Mouse (Mus musculus): ENCODE results near the gene Tnnc2. TPM values are rescaled to one million over a fixed set of nuclear protein-coding genes. Genes with fewer than 3 reads are reported as not detected.
A peak's percentile ranks its signal among the peaks of the same experiment; 100 is the strongest.
"Not testable (repeated sequence)": the region's sequence is repeated elsewhere in the genome, so short reads cannot be mapped to it uniquely, and the experiment has no call there.

Gene Tnnc2
- polyA plus RNA-seq, 1 experiment from 2014 or later, result 8.4 TPM

DNA sequence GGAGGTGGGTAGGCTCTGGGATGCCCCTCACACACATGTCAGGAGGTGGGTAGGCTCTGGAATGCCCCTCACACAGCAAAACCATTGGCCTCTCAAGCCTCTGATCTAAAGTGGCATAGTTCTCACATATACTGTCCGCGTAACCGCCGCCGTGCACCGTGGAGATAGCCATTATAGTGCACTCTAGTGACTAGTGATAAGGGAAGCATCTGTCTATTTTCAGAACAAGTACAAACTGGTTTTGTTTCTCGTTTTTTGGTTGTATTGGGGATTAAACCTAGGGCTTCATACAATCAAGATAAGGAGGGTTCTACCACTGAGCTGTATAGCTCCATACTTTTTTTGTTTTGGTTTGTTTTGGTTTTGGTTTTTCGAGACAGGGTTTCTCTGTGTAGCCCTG, 36.1 kb upstream of the Tnnc2 start:
- Histone ChIP-seq H3K9ac (peak overlapping the region; percentile 11; the same call in 1 of the 2 replicates), H3K9me3 (replicated peaks) (no peaks in the 10 kb centered on the region), H3K36me3 (peaks cover 21% of the 10 kb centered on the region), H3K4me3 (replicated peaks) (no peak overlapping the region), H3K4me1 (replicated peaks) (peaks cover 35% of the 10 kb centered on the region), H3K27me3 (no peaks in the 10 kb centered on the region), H3K27ac (peak overlapping the region; percentile 69), H3K4me2 (peak overlapping the region; percentile 31)
- ATAC-seq (ENCODE audit: low read depth) (peak; percentile 79), DNase-seq (peak; percentile 50)
- WGBS (ENCODE audit: insufficient replicate concordance), result 55% methylated on average over 8 of the region's 8 CpGs

DNA sequence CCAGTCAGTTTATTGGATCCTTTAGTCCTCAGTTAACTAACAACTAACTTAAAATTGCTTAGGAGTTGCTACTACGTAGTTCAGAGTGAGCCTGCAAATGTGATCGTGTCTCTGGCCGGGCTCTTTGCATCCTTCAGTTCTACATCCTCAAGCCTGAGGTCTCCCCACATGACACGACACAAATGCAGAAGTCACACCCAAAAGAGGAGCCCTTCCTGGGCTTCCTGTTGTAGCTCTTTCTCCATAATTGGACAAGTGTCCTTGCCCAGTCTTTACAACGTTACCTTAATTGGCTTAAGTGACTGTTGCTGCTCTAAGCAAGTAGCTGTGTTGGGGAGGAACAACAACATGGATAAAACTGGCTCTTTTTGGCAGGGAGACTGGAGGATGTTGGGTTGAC, 35.6 kb upstream of the Tnnc2 start:
- 61% methylated on average over 5 of the region's 5 CpGs for WGBS (ENCODE audit: insufficient replicate concordance)
- H3K27ac ChIP-seq, result peak overlapping the region; percentile 69
- H3K9me3 ChIP-seq (replicated peaks), result no peaks in the 10 kb centered on the region
- H3K4me1 ChIP-seq (replicated peaks), result peaks cover 35% of the 10 kb centered on the region
- H3K4me3 ChIP-seq (replicated peaks), result no peak overlapping the region
- ATAC-seq (ENCODE audit: low read depth) (peak; percentile 52), DNase-seq (no peak)
- peaks cover 16% of the 10 kb centered on the region for H3K36me3 ChIP-seq
- H3K27me3 ChIP-seq, result no peaks in the 10 kb centered on the region
- peak overlapping the region; percentile 31 for H3K4me2 ChIP-seq
- H3K9ac ChIP-seq, result peak overlapping the region; percentile 11; the same call in 1 of the 2 replicates

DNA sequence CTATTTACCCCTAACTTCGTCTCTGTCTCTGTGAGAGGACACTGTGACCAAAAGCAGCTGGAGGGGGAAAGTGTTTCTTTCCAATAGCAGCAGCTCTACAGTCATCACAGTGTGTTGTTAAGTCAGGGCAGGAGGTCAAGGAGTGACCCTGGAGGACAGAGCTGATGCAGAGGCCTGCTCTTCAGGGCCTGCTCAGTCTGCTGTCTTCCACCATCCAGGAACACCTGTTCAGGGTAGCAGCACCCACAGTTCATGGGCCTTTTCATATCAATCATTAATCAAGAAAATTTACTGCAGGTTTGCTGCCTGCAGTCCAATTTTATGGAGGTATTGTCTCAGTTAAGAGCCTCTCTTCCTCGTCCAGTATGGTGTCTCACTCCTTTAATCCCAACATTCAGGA, 33.8 kb upstream of the Tnnc2 start:
- no peak for DNase-seq
- no peak for ATAC-seq (ENCODE audit: low read depth)
- no peak overlapping the region for H3K4me3 ChIP-seq (replicated peaks)

DNA sequence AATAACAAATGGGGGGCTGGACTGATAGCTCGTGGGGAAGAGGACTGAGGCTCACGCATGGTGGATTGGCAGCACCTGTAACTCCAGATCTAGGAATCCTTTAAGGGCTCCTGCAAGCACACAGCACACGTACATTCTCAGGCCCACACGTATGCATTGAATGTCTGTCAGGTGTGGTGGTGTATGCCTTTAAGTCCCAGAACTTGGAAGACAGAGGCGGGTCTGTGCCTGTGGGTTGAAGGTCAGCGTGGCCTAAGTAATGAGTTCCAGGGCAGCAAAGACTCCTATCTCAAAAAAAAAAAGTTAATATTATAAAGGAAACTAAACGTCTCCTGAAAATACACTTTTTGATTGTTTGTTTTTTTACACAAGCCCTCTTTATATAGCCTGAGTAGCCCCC, 26.8 kb upstream of the Tnnc2 start:
- peak overlapping the region; percentile 86; the same call in 1 of the 2 replicates for H3K4me3 ChIP-seq (replicated peaks)
- peak overlapping the region; percentile 90; the same call in 1 of the 2 replicates for H3K9ac ChIP-seq
- ATAC-seq (ENCODE audit: low read depth) (no peak), DNase-seq (no peak)
- peaks cover 35% of the 10 kb centered on the region for H3K4me1 ChIP-seq (replicated peaks)
- peak overlapping the region; percentile 92 for H3K4me2 ChIP-seq
- peaks cover 26% of the 10 kb centered on the region for H3K36me3 ChIP-seq
- peak overlapping the region; percentile 16; the same call in 1 of the 2 replicates for H3K27ac ChIP-seq
- H3K27me3 ChIP-seq, result no peaks in the 10 kb centered on the region
- H3K9me3 ChIP-seq (replicated peaks), result no peaks in the 10 kb centered on the region
- WGBS (ENCODE audit: insufficient replicate concordance), result 70% methylated on average over 7 of the region's 7 CpGs

More for the DNA sequence above, 33.8 kb upstream of the Tnnc2 start:
- 67% methylated on average over 2 of the region's 2 CpGs for WGBS (ENCODE audit: insufficient replicate concordance)
- Histone ChIP-seq H3K4me2 (no peak overlapping the region), H3K4me1 (replicated peaks) (peaks cover 35% of the 10 kb centered on the region), H3K9me3 (replicated peaks) (no peaks in the 10 kb centered on the region), H3K27me3 (no peaks in the 10 kb centered on the region), H3K36me3 (peaks cover 22% of the 10 kb centered on the region), H3K9ac (no peak overlapping the region), H3K27ac (no peak overlapping the region)

DNA sequence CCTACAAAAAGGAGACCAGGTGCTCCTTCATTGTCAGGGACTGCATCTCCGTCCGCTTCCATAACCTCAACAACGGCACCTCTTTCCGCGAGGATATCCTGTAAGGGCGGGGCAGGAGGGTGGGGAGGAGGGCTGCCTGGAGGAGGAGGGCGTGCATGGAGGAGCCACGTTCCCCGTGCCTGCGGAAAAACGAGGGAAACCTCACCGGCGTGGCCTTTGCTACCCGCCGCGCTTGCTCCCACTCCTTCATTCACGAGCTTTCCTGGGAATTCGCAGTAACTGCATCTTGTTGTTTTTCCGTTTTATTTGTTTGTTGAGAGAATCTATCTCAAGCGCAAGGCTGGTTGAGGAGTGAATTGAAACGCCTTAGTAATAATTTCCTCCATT, 25.6 kb upstream of the Tnnc2 start:
- under 1% methylated on average over 21 of the region's 21 CpGs for WGBS (ENCODE audit: insufficient replicate concordance)
- DNase-seq (no peak), ATAC-seq (ENCODE audit: low read depth) (peak; percentile 78)
- no peaks in the 10 kb centered on the region for H3K9me3 ChIP-seq (replicated peaks)
- peaks cover 37% of the 10 kb centered on the region for H3K36me3 ChIP-seq
- peak overlapping the region; percentile 99 for H3K27ac ChIP-seq
- H3K9ac ChIP-seq, result peak overlapping the region; percentile 90
- peaks cover 35% of the 10 kb centered on the region for H3K4me1 ChIP-seq (replicated peaks)
- peak overlapping the region; percentile 86 for H3K4me3 ChIP-seq (replicated peaks)
- H3K27me3 ChIP-seq, result no peaks in the 10 kb centered on the region
- peak overlapping the region; percentile 92 for H3K4me2 ChIP-seq

DNA sequence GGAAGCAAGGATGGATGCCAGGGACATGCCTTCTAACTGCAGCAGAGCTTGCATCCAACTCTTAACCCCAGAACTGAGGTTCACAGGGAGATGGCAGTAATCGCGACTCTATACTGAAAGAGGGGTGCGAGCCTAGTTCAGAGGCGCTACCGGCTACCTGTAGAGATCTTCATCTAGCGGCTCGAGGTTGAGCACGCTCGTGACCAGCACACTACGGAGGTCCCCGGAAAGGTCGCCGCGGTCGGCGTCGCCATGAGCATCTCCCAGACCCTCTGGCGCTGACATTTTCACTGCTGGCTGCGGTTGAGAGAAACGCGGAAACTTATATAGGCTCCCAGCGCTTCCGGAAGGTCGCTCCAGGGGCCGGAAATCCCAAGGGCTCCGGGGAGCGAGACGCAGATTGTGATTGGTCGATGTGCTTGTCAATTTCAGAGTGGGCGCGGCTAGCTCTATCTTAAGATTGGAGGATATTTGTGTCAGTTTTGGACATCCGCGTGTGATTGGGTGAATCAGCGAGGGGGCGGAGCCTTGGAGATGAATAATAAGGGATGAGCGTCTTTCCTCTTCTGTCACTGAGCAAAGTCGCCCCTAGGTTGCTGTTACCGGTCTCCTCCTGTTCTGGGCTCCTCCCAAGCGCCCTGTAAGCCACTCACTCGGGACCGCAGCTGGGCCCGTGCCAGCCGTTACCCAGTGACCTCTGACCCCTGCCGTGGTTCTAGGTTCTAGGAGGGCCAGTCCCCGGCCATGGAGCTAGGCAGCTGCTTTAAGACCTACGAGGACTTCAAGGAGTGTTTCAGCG, 25.0 kb upstream of the Tnnc2 start, which contains the start of the genes Acot8 and Zswim3:
Gene Acot8 (minus strand): TSS at position 350 of the 799 bp plus-strand sequence.
Gene Zswim3 (plus strand): TSS at position 566 of the 799 bp plus-strand sequence.
- Histone ChIP-seq H3K9me3 (replicated peaks) (no peaks in the 10 kb centered on the region), H3K4me3 (replicated peaks) (peak within 1 kb of the TSS; percentile 86), H3K27me3 (no peaks in the 10 kb centered on the region), H3K4me2 (peak within 1 kb of the TSS; percentile 92), H3K36me3 (peaks cover 42% of the 10 kb centered on the region), H3K9ac (peak within 1 kb of the TSS; percentile 90), H3K27ac (peak within 1 kb of the TSS; percentile 99), H3K4me1 (replicated peaks) (peaks cover 35% of the 10 kb centered on the region)
- DNase-seq, result peak; percentile 98
- peak; percentile 94 for ATAC-seq (ENCODE audit: low read depth)
- under 1% methylated on average over 47 of the region's 47 CpGs for WGBS (ENCODE audit: insufficient replicate concordance)

DNA sequence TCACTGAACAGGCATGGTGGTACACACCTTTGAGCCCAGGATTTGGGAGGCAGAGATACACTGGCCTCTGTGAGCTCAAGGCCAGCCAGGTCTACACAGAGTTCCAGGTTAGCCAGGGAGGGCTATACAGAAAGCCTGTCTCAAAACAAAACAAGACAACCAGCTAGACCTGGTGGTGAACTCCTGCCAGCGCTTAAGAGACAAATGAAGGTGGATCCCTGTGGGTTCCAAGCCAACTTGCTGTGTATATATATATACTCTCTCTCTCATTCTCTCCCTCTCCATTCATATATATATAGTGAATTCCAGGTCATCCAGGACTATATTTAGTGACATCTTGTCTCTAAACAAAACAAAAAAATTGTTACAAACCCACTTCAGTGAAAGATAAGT, 24.1 kb upstream of the Tnnc2 start:
- Histone ChIP-seq H3K4me3 (replicated peaks) (peak overlapping the region; percentile 86), H3K9me3 (replicated peaks) (no peaks in the 10 kb centered on the region), H3K9ac (peak overlapping the region; percentile 89), H3K27ac (peak overlapping the region; percentile 87), H3K36me3 (peaks cover 42% of the 10 kb centered on the region), H3K4me1 (replicated peaks) (peaks cover 35% of the 10 kb centered on the region), H3K4me2 (peak overlapping the region; percentile 79), H3K27me3 (no peaks in the 10 kb centered on the region)
- ATAC-seq (ENCODE audit: low read depth) (no peak), DNase-seq (no peak)
- WGBS (ENCODE audit: insufficient replicate concordance), result 57% methylated on average over 1 of the region's 1 CpGs

DNA sequence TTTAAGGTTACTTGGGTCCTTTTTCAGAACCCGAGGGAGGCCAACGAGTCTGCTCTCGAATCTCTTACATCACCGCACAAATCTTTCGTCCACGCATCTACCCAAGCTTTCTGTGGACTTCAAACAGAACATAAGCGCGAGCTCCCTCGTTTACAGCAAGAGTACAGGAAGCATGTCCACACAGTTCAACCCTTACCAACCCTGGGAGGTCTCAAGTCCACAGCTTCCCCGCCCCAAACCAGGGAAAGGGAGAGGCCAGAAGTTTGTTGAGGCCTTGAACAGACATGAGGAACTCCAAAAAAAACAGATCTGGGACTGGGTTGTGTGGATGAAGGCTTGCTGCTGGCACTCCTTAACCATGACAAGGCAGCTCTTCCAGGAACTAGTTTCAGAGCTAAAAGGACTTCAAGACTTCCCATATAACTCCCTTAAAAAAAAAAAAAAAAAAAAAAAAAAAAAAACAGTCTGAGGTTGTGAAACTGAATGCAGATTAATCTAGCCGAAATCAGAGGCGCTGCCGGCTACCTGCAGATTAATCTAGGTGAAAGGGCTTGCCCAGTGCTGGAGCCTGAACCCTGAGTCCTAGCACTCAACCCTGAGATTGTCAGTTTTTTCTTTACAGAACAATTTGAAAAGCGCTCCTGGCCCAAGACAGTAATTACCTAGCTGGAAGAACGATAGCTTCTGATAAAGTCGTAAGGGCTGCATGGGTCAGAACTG, 23.6 kb upstream of the Tnnc2 start:
- peak overlapping the region; percentile 89 for H3K9ac ChIP-seq
- DNase-seq (no peak), ATAC-seq (ENCODE audit: low read depth) (no peak)
- WGBS (ENCODE audit: insufficient replicate concordance), result 76% methylated on average over 16 of the region's 16 CpGs
- peaks cover 42% of the 10 kb centered on the region for H3K36me3 ChIP-seq
- H3K27me3 ChIP-seq, result no peaks in the 10 kb centered on the region
- no peaks in the 10 kb centered on the region for H3K9me3 ChIP-seq (replicated peaks)
- H3K4me3 ChIP-seq (replicated peaks), result peak overlapping the region; percentile 86
- H3K4me1 ChIP-seq (replicated peaks), result peaks cover 35% of the 10 kb centered on the region
- peak overlapping the region; percentile 87 for H3K27ac ChIP-seq
- peak overlapping the region; percentile 79 for H3K4me2 ChIP-seq

DNA sequence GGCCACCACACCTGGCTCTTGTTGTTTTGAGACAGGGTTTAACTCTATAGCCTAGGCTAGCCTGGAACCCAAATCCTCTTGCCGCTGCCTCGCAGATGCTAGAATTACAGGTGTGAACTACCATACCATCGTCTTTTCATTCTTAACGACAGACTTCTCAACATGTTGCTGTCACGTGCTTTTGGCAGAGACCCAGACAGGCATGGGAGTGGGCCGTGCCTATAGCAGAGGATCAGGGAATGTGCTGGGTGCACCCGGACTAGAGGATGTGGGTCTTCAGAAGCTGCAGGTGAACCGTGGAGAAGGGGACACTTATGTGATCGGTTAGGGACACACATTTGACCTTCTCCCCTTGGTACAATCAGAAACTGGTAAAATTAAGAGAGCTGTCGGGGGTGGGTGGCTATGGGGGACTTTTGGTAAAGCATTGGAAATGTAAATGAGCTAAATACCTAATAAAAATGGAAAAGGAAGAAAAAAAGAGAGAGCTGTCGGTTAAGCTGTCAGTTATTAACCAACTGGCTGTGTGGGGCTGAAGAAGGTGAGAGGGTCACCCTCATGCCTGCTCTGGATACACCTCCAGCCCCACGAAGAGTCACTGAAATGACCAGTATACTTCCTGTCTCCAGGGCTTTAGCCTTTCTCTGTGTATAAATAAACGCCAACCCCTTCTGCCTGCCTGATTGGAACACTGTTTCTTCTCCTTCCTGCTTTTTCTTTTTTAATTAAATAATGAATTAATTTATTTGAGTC, 20.7 kb upstream of the Tnnc2 start:
- DNase-seq (no peak), ATAC-seq (ENCODE audit: low read depth) (no peak)
- H3K4me3 ChIP-seq (replicated peaks), result no peak overlapping the region
- no peaks in the 10 kb centered on the region for H3K9me3 ChIP-seq (replicated peaks)
- no peak overlapping the region for H3K9ac ChIP-seq
- no peak overlapping the region for H3K27ac ChIP-seq
- peaks cover 69% of the 10 kb centered on the region for H3K36me3 ChIP-seq
- no peaks in the 10 kb centered on the region for H3K27me3 ChIP-seq
- 81% methylated on average over 13 of the region's 13 CpGs for WGBS (ENCODE audit: insufficient replicate concordance)
- peaks cover 16% of the 10 kb centered on the region for H3K4me1 ChIP-seq (replicated peaks)
- H3K4me2 ChIP-seq, result no peak overlapping the region

DNA sequence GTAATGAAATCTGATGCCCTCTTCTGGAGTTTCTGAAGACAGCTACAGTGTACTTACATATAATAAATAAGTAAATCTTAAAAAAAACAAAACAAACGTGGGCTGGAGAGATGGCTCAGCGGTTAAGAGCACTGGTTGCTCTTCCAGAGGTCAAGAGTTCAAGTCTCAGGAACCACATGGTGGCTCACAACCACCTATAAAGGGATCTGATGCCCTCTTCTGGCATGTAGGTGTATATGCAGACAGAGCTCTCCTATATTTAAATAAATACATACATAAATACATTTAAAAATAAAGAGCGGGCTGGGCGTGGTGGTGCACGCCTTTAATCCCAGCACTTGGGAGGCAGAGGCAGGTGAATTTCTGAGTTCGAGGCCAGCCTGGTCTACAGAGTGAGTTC, 18.8 kb upstream of the Tnnc2 start:
- not testable (repeated sequence) for H3K9me3 ChIP-seq (replicated peaks); H3K9ac ChIP-seq; H3K4me2 ChIP-seq; ATAC-seq (ENCODE audit: low read depth); DNase-seq; H3K27ac ChIP-seq; H3K27me3 ChIP-seq; H3K4me3 ChIP-seq (replicated peaks)
- Histone ChIP-seq H3K36me3 (peaks cover 83% of the 10 kb centered on the region), H3K4me1 (replicated peaks) (peaks cover 19% of the 10 kb centered on the region)
- 71% methylated on average over 6 of the region's 6 CpGs for WGBS (ENCODE audit: insufficient replicate concordance)

DNA sequence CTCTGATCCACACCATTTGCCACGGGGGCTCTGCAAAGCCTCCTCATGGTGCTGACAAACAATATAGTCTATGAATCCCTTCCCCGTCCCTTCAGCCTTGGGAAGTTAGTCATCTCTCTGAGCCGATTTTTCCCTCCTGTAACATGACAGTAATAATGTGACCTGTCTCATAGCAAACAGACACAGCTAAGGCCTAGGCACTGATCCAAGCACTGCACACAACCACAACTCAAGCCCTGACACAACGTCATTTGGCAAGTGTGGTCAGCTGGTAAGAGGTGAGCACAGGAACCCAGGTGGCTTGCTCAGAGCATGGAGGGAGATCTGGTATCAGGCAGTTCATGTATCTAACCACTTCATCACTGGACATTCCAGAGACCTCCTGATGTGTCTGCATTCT, 16.1 kb upstream of the Tnnc2 start:
- Histone ChIP-seq H3K27me3 (no peaks in the 10 kb centered on the region), H3K36me3 (peaks cover 90% of the 10 kb centered on the region), H3K9ac (no peak overlapping the region), H3K4me3 (replicated peaks) (no peak overlapping the region), H3K9me3 (replicated peaks) (no peaks in the 10 kb centered on the region), H3K4me1 (replicated peaks) (peaks cover 11% of the 10 kb centered on the region), H3K4me2 (no peak overlapping the region), H3K27ac (no peak overlapping the region)
- no peak for DNase-seq
- 72% methylated on average over 4 of the region's 4 CpGs for WGBS (ENCODE audit: insufficient replicate concordance)
- ATAC-seq (ENCODE audit: low read depth), result no peak
